Mouse (Mus musculus) erythroblast, embryonic 14.5 days (primary cell): ENCODE measurements around the gene Peg12.

Source experiments
- GATA1 ChIP-seq: IDR thresholded peaks from 2 replicates; pipeline ENCODE4 v1.6.1; 2012; ENCODE audit warnings: low read length, inconsistent platforms, mixed read lengths
- TAL1 ChIP-seq: IDR thresholded peaks from 3 replicates; pipeline ENCODE4 v1.6.1; 2012; ENCODE audit warnings: low read length, inconsistent platforms, mixed read lengths

- TF ChIP-seq GATA1 (no peak), TAL1 (no peak)
These were observed 31.1 kb downstream of the Peg12 start for GRCm38 (mm10) chr7:62433243-62433642.
